Mouse (Mus musculus) liver, adult 2 months (tissue): ENCODE data around the gene Szrd1. TPM values are rescaled to one million over a fixed set of nuclear protein-coding genes. Genes with fewer than 3 reads are reported as not detected.

Source experiments
- DNase-seq: peaks from one replicate; pipeline ENCODE4 v3.0.0-alpha.2; 2011; ENCODE audit warnings: low read depth, low spot score; ENCODE audit errors: extremely low read depth
- H3K27ac ChIP-seq: fragments of 200-500 bp; replicated peaks from 2 replicates; pipeline ENCODE4 v1.5.1; 2012; ENCODE audit warnings: low read depth, mild to moderate bottlenecking, control low read depth, inconsistent platforms, low read length; ENCODE audit not compliant: insufficient read depth
- H3K27me3 ChIP-seq: fragments of 200-500 bp; 2 replicates; pipeline ENCODE4 v1.6.1; 2012; ENCODE audit warnings: mild to moderate bottlenecking, moderate library complexity, low read length, inconsistent platforms; ENCODE audit not compliant: control insufficient read depth, insufficient read depth
- H3K36me3 ChIP-seq: fragments of 200-500 bp; 2 replicates; pipeline ENCODE4 v1.6.1; 2012; ENCODE audit warnings: low read length, inconsistent platforms; ENCODE audit not compliant: control insufficient read depth, insufficient read depth
- H3K4me1 ChIP-seq: fragments of 200-500 bp; 2 replicates; pipeline ENCODE4 v1.6.1; 2011; ENCODE audit warnings: low read length; ENCODE audit not compliant: control insufficient read depth, insufficient read depth
- H3K4me3 ChIP-seq: fragments of 200-500 bp; 2 replicates; pipeline ENCODE4 v1.5.1; 2011; ENCODE audit warnings: low read depth, mild to moderate bottlenecking, control low read depth, low read length, moderate library complexity; ENCODE audit not compliant: insufficient read depth
- H3K79me2 ChIP-seq: fragments of 200-500 bp; 2 replicates; pipeline ENCODE4 v1.6.1; 2012; ENCODE audit warnings: inconsistent platforms, mild to moderate bottlenecking, low read length, moderate library complexity; ENCODE audit not compliant: control insufficient read depth, insufficient read depth
- H3K9ac ChIP-seq: fragments of 200-500 bp; 2 replicates; pipeline ENCODE4 v1.6.1; 2012; ENCODE audit warnings: low read depth, mild to moderate bottlenecking, control low read depth, inconsistent platforms, low read length
- CTCF ChIP-seq: fragments of 200-500 bp; IDR thresholded peaks from 2 replicates; pipeline ENCODE4 v1.5.1; 2011; ENCODE audit warnings: low read depth, low read length, control low read depth
- POLR2A ChIP-seq: fragments of 200-500 bp; IDR thresholded peaks from 2 replicates; pipeline ENCODE4 v1.6.1; 2011; ENCODE audit warnings: low read length, control low read depth; ENCODE audit not compliant: insufficient read depth; ENCODE audit errors: extremely low read depth
- WGBS: fragments of 180-500 bp; shearing (Covaris S2); methylation state at CpG from one replicate; pipeline ENCODE4 v1.1.7; 2018; 5-methylcytosine and 5-hydroxymethylcytosine counted together
- polyA plus RNA-seq: library from polyadenylated mRNA; depleted of rRNA; stranded (reverse); fragments of >200 nt; gene quantifications from 2 replicates; pipeline ENCODE4 v1.2.3, GENCODE M21; 2012
- total RNA-seq: library from RNA; depleted of rRNA; stranded (reverse); fragments of >200 nt; gene quantifications from 2 replicates; pipeline ENCODE4 v1.2.3, GENCODE M21; 2014

The Szrd1 gene
- total and polyA plus RNA-seq, 2 experiments = 26.6 to 43.6 TPM

- H3K27ac ChIP-seq = no peak overlapping the region
- DNase-seq = no peak
- H3K4me1 ChIP-seq = peaks cover 17% of the 10 kb centered on the region
- H3K79me2 ChIP-seq = peaks cover 26% of the 10 kb centered on the region; the same call in 1 of the 2 replicates
- H3K27me3 ChIP-seq = no peaks in the 10 kb centered on the region
- 85% methylated on average over 8 of the region's 8 CpGs for WGBS
- H3K9ac ChIP-seq = no peak overlapping the region
- TF ChIP-seq CTCF (no peak), POLR2A (no peak)
- no peak overlapping the region for H3K4me3 ChIP-seq
- no peaks in the 10 kb centered on the region; the same call in 1 of the 2 replicates for H3K36me3 ChIP-seq
Observed at GRCm38 (mm10) chr4:141165744-141166292, 26.2 kb upstream of the Szrd1 start.

GRCm38 (mm10) chr4:141163729-141164128, 24.2 kb upstream of the Szrd1 start:
- Histone ChIP-seq H3K27me3 (no peaks in the 10 kb centered on the region), H3K36me3 (no peaks in the 10 kb centered on the region), H3K79me2 (peaks cover 37% of the 10 kb centered on the region), H3K27ac (no peak overlapping the region), H3K4me1 (peaks cover 29% of the 10 kb centered on the region), H3K4me3 (no peak overlapping the region), H3K9ac (no peak overlapping the region)
- no peak for TF ChIP-seq POLR2A
- no peak for TF ChIP-seq CTCF
- no peak for DNase-seq
- WGBS = 74% methylated on average over 5 of the region's 5 CpGs

GRCm38 (mm10) chr4:141161699-141162208, 22.2 kb upstream of the Szrd1 start:
- Histone ChIP-seq H3K27ac (no peak overlapping the region), H3K27me3 (no peaks in the 10 kb centered on the region), H3K36me3 (no peaks in the 10 kb centered on the region), H3K79me2 (peaks cover 35% of the 10 kb centered on the region), H3K4me3 (no peak overlapping the region), H3K4me1 (peaks cover 43% of the 10 kb centered on the region), H3K9ac (no peak overlapping the region)
- DNase-seq = no peak
- TF ChIP-seq CTCF (no peak), POLR2A (no peak)
- WGBS = 54% methylated on average over 6 of the region's 6 CpGs

GRCm38 (mm10) chr4:141160193-141160592, 20.6 kb upstream of the Szrd1 start:
- Histone ChIP-seq H3K4me3 (no peak overlapping the region), H3K9ac (no peak overlapping the region), H3K27me3 (no peaks in the 10 kb centered on the region), H3K79me2 (peaks cover 33% of the 10 kb centered on the region), H3K4me1 (peaks cover 43% of the 10 kb centered on the region), H3K27ac (no peak overlapping the region), H3K36me3 (no peaks in the 10 kb centered on the region)
- no peak for DNase-seq
- TF ChIP-seq POLR2A (no peak), CTCF (no peak)
- WGBS = 50% methylated on average over 4 of the region's 4 CpGs

DNA sequence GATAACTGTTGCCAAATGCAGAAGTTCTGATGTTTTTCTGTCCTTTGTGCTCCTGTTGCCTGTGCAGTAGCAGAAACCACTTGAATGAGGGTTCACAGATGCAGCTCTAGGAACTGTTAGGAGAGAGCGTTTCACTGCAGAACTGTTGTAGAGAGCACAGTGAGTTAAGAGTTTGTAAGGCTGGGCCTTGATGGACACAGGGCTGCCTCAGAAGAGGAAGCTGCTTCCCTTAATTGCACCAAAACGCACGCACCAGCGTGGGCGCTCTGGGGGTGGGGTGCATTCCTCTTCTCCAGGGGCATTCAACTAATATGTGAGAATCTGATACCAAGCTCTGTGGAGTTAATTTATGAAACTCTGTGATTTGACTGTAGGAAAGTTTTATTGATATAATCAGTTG, 20.1 kb upstream of the Szrd1 start:
- H3K36me3 ChIP-seq = no peaks in the 10 kb centered on the region
- H3K79me2 ChIP-seq = peaks cover 37% of the 10 kb centered on the region
- no peak overlapping the region for H3K4me3 ChIP-seq
- DNase-seq = no peak
- no peak overlapping the region for H3K27ac ChIP-seq
- TF ChIP-seq POLR2A (no peak), CTCF (no peak)
- H3K4me1 ChIP-seq = peaks cover 43% of the 10 kb centered on the region
- WGBS = 72% methylated on average over 5 of the region's 5 CpGs
- no peak overlapping the region for H3K9ac ChIP-seq
- H3K27me3 ChIP-seq = no peaks in the 10 kb centered on the region

DNA sequence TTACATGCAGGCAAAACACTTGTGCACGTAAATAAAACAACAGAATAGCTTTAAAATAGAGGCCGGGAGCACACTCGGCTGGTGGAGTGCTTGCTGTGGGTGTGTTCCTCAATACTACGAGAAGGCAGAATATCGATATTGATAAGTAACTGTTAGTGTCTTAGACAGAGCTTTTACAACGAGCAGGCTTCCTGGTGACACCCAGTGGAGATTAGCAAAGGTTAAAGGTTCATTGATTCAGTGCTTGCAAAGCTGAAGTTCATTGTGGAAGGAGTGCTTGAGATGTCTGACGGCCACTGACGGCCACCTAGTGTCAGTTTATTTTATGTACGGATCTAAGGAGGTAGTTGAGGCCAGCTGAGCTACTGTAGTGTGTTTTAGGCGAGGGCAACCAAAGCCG, 19.5 kb upstream of the Szrd1 start:
- no peak overlapping the region for H3K27ac ChIP-seq
- H3K4me1 ChIP-seq = peaks cover 43% of the 10 kb centered on the region
- WGBS = 14% methylated on average over 11 of the region's 11 CpGs
- peaks cover 35% of the 10 kb centered on the region for H3K79me2 ChIP-seq
- no peaks in the 10 kb centered on the region for H3K36me3 ChIP-seq
- no peak overlapping the region for H3K4me3 ChIP-seq
- no peaks in the 10 kb centered on the region for H3K27me3 ChIP-seq
- DNase-seq = peak; percentile 66
- TF ChIP-seq CTCF = no peak
- no peak for TF ChIP-seq POLR2A
- H3K9ac ChIP-seq = no peak overlapping the region
